Mouse (Mus musculus) MEL (cell line): ENCODE results near the gene Arhgap24. TPM values are rescaled to one million over a fixed set of nuclear protein-coding genes. Genes with fewer than 3 reads are reported as not detected.

Source experiments
- DNase-seq: peaks from one replicate; pipeline ENCODE4 v3.0.0; 2011; ENCODE audit warnings: low read depth, low spot score
- H3K27ac ChIP-seq: 2 replicates; pipeline ENCODE4 v1.5.1; 2012; ENCODE audit warnings: low read depth, mild to moderate bottlenecking, control low read depth, low read length, moderate library complexity; ENCODE audit not compliant: control insufficient read depth
- H3K27me3 ChIP-seq, 2 experiments: fragments of 150-350 bp in 1 of 2; sonication (generic) in 1 of 2; 2 replicates each; pipeline ENCODE4 v1.6.1; 2012; ENCODE audit warnings: low read length in 2 of 2, mild to moderate bottlenecking in 2 of 2, improper control_type of control experiment in 1 of 2, moderate library complexity in 1 of 2; ENCODE audit not compliant: insufficient read depth in 2 of 2, control insufficient read depth in 1 of 2
- H3K36me3 ChIP-seq, 2 experiments: 2 replicates each; pipeline ENCODE4 v1.6.1; 2012 to 2014; ENCODE audit warnings: low read length in 2 of 2, improper control_type of control experiment in 1 of 2, inconsistent platforms in 1 of 2, mild to moderate bottlenecking in 1 of 2; ENCODE audit not compliant: insufficient read depth in 2 of 2, control insufficient read depth in 1 of 2
- H3K4me1 ChIP-seq, 2 experiments: fragments of 150-350 bp in 1 of 2; sonication (generic) in 1 of 2; 2 replicates each; pipeline ENCODE4 v1.6.1; 2012; ENCODE audit warnings: low read length in 2 of 2, improper control_type of control experiment in 1 of 2, mild to moderate bottlenecking in 1 of 2; ENCODE audit not compliant: insufficient read depth in 2 of 2, control insufficient read depth in 1 of 2
- H3K4me3 ChIP-seq, 2 experiments: fragments of 150-350 bp in 1 of 2; sonication (generic) in 1 of 2; 2 replicates each; pipeline ENCODE4 v1.5.1; 2012; ENCODE audit warnings: low read depth in 2 of 2, low read length in 2 of 2, mild to moderate bottlenecking in 2 of 2, moderate library complexity in 2 of 2, control low read depth in 1 of 2, improper control_type of control experiment in 1 of 2; ENCODE audit not compliant: control insufficient read depth in 1 of 2, insufficient read depth in 1 of 2
- H3K79me2 ChIP-seq: 2 replicates; pipeline ENCODE4 v1.6.1; 2012; ENCODE audit warnings: mild to moderate bottlenecking, low read length, moderate library complexity; ENCODE audit not compliant: control insufficient read depth, poor library complexity, insufficient read depth
- H3K9ac ChIP-seq: 2 replicates; pipeline ENCODE4 v1.6.1; 2012; ENCODE audit warnings: low read depth, mild to moderate bottlenecking, control low read depth, low read length, moderate library complexity; ENCODE audit not compliant: control insufficient read depth, poor library complexity, severe bottlenecking
- H3K9me3 ChIP-seq: fragments of 150-350 bp; sonication (generic); replicated peaks from 2 replicates; pipeline ENCODE4 v1.6.1; 2012; ENCODE audit warnings: mild to moderate bottlenecking, low read length, improper control_type of control experiment, moderate library complexity; ENCODE audit not compliant: insufficient read depth
- BHLHE40 ChIP-seq: IDR thresholded peaks from 2 replicates; pipeline ENCODE4 v1.6.1; 2012; ENCODE audit warnings: low read depth, mild to moderate bottlenecking, inconsistent platforms, low read length, improper control_type of control experiment, borderline replicate concordance
- GABPA ChIP-seq: IDR thresholded peaks from 2 replicates; pipeline ENCODE4 v1.6.1; 2012; ENCODE audit warnings: low read depth, mild to moderate bottlenecking, inconsistent platforms, low read length, improper control_type of control experiment, moderate library complexity
- GATA1 ChIP-seq: IDR thresholded peaks from 2 replicates; pipeline ENCODE4 v1.6.1; 2011; ENCODE audit warnings: low read depth, low read length, improper control_type of control experiment
- MAFK ChIP-seq: IDR thresholded peaks from 2 replicates; pipeline ENCODE4 v1.6.1; 2011; ENCODE audit warnings: low read depth, mild to moderate bottlenecking, low read length, improper control_type of control experiment, borderline replicate concordance
- MAX ChIP-seq: IDR thresholded peaks from 2 replicates; pipeline ENCODE4 v1.6.1; 2011; ENCODE audit warnings: low read length, improper control_type of control experiment
- MAZ ChIP-seq: IDR thresholded peaks from 2 replicates; pipeline ENCODE4 v1.6.1; 2012; ENCODE audit warnings: low read depth, mild to moderate bottlenecking, inconsistent platforms, low read length, improper control_type of control experiment
- MEF2A ChIP-seq: IDR thresholded peaks from 2 replicates; pipeline ENCODE4 v1.6.1; 2014; ENCODE audit warnings: low read depth, mild to moderate bottlenecking, inconsistent platforms, low read length, improper control_type of control experiment; ENCODE audit not compliant: poor library complexity, insufficient replicate concordance, severe bottlenecking; ENCODE audit errors: extremely low read depth
- RAD21 ChIP-seq: IDR thresholded peaks from 2 replicates; pipeline ENCODE4 v1.6.1; 2011; ENCODE audit warnings: mild to moderate bottlenecking, low read depth, low read length, improper control_type of control experiment
- SIN3A ChIP-seq: IDR thresholded peaks from 2 replicates; pipeline ENCODE4 v1.6.1; 2012; ENCODE audit warnings: low read length, improper control_type of control experiment, inconsistent platforms
- USF1 ChIP-seq: IDR thresholded peaks from 2 replicates; pipeline ENCODE4 v1.6.1; 2014; ENCODE audit warnings: low read depth, mild to moderate bottlenecking, inconsistent platforms, low read length, improper control_type of control experiment, moderate library complexity
- ZMIZ1 ChIP-seq: IDR thresholded peaks from 2 replicates; pipeline ENCODE4 v1.6.1; 2012; ENCODE audit warnings: low read depth, mild to moderate bottlenecking, inconsistent platforms, low read length, improper control_type of control experiment, moderate library complexity
- polyA plus RNA-seq, 2 experiments: library from polyadenylated mRNA; stranded (reverse) in 1 of 2; unstranded in 1 of 2; fragments of >175 nt in 1 of 2; fragments of >200 nt in 1 of 2; gene quantifications; 2 replicates each; pipeline versions ENCODE4 v1.2.1 to v1.2.4; 2012; ENCODE audit warnings: low replicate concordance in 2 of 2, low read depth in 1 of 2; ENCODE audit not compliant: insufficient read length in 2 of 2, insufficient read depth in 1 of 2, missing spikeins in 1 of 2
- total RNA-seq: library from RNA; depleted of rRNA; stranded (reverse); fragments of 300-350 nt; gene quantifications from 2 replicates; pipeline ENCODE4 v1.2.3, GENCODE M21; 2012

The Arhgap24 gene
- total and polyA plus RNA-seq, 3 experiments = not detected

GRCm38 (mm10) chr5:102520506-102520905 is 39.3 kb downstream of the Arhgap24 start:
- no peaks in the 10 kb centered on the region for H3K4me1 ChIP-seq
- no peak overlapping the region for H3K9ac ChIP-seq
- no peaks in the 10 kb centered on the region for H3K79me2 ChIP-seq
- H3K9me3 ChIP-seq = no peaks in the 10 kb centered on the region; the same call in 1 of the 2 replicates
- no peak overlapping the region for H3K4me3 ChIP-seq
- TF ChIP-seq ZMIZ1 (no peak), GABPA (no peak), RAD21 (no peak), MAX (no peak), GATA1 (no peak), SIN3A (no peak), MEF2A (no peak)
- H3K27ac ChIP-seq = no peak overlapping the region
- DNase-seq = no peak
- no peaks in the 10 kb centered on the region for H3K27me3 ChIP-seq
- no peaks in the 10 kb centered on the region for H3K36me3 ChIP-seq

- DNase-seq = no peak
- no peak overlapping the region for H3K4me3 ChIP-seq
- H3K4me1 ChIP-seq = no peaks in the 10 kb centered on the region
- no peaks in the 10 kb centered on the region for H3K79me2 ChIP-seq
- no peaks in the 10 kb centered on the region for H3K27me3 ChIP-seq
- no peaks in the 10 kb centered on the region for H3K36me3 ChIP-seq
- H3K9me3 ChIP-seq = no peaks in the 10 kb centered on the region
- no peak for TF ChIP-seq MAFK
- TF ChIP-seq USF1 = no peak
- no peak for TF ChIP-seq BHLHE40
- no peak overlapping the region for H3K9ac ChIP-seq
- H3K27ac ChIP-seq = no peak overlapping the region
Observed at GRCm38 (mm10) chr5:102535311-102535710, 54.1 kb downstream of the Arhgap24 start.

DNA sequence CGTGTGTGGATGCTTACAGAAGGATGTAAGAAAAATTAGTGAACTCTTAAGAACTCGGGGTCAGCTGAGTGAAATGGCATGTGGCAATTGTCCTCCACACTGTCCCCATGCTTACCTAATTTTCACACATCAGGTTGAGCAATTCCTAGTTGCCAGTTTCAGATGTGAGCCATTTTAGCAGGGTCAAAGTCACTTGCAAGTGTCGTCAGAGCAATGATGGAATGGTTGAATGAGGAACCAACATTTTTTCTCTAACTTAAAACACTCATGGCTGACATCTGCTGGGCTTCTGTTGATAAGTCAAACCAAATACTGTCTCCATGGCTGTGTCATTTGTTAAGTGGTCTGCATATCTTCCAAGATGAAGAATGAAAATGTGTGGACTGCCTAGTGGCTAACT is 56.6 kb downstream of the Arhgap24 start:
- no peak overlapping the region for H3K27ac ChIP-seq
- no peak overlapping the region for H3K9ac ChIP-seq
- no peaks in the 10 kb centered on the region for H3K27me3 ChIP-seq
- H3K79me2 ChIP-seq = no peaks in the 10 kb centered on the region
- H3K9me3 ChIP-seq = no peaks in the 10 kb centered on the region
- H3K36me3 ChIP-seq = no peaks in the 10 kb centered on the region
- DNase-seq = no peak
- no peaks in the 10 kb centered on the region for H3K4me1 ChIP-seq
- H3K4me3 ChIP-seq = no peak overlapping the region
- no peak for TF ChIP-seq GABPA
- TF ChIP-seq MAZ = no peak
